Mouse (Mus musculus) mesoderm, embryonic 11.5 days (tissue): ENCODE measurements around the gene Utp14a.
A peak's percentile ranks its signal among the peaks of the same experiment; 100 is the strongest.
"Not testable (repeated sequence)": the region's sequence is repeated elsewhere in the genome, so short reads cannot be mapped to it uniquely, and the experiment has no call there.

Experiments
- DNase-seq: peaks from one replicate; pipeline ENCODE4 v3.0.0-alpha.2; 2012; ENCODE audit warnings: low read depth, low spot score

Gene Utp14a

DNA sequence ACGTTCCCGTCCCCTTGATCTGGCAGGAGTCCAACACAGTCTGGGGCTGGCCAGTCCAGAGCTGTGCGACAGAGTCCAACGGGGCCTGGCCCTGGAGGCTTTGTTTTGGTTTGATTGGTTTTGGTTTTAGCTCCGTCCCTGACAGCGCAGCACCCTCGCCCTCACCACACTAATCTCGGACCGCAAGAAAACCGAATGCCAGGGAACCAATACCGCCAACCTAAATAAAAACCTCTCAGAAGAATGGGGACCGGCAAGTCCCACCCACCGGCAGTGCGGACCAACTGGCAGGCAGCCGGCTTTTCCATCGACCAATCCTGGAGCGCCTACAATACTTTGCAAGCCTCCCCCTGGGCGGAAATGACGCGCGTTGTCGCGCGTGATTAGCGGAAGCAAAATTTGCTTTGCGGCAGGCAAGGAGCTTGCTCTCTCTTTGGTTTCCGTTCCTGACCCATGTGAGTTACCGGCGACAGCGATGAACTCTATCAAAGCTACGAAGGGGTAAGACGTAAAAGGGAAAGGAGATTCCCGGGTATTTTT, at the start of gene Utp14a:
Utp14a (plus strand) TSS at position 395 of the 540 bp plus-strand sequence.
- peak; percentile 96 for DNase-seq

DNA sequence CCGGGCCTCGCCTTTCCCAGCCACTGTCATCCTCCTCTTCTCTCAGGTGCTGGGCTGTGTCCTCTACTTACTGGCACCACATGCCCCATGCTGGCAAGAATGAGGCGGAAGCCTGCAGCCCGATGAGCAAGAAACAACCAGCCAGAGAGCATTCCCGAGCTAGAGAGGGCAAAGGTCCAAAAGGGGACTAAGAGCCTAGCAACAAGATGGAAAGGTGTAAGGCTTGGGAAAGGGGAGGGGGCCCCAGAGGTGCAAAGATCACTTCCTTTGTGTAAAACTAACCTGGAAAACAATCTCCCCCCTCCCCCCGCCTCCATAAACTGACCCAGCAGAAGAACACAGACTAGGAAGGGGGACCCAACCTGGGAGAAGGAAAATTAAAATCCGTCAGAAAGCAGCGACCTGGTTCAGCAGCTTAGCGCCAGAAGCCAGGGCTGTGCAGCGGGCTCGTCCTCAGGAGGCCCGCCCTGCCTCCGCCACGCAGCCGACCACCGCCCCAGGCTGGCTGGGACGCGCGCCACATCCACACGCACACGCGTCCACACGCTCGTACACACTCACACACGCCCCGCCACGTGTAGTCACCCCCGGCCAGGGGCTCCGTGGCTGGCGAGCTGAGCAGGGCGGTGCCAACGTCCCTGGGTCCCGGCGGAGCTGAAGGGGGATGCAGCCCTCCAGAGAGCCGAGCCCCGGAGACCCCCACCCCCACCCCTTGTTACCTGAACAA, 48.7 kb upstream of the Utp14a start:
- no peak for DNase-seq

DNA sequence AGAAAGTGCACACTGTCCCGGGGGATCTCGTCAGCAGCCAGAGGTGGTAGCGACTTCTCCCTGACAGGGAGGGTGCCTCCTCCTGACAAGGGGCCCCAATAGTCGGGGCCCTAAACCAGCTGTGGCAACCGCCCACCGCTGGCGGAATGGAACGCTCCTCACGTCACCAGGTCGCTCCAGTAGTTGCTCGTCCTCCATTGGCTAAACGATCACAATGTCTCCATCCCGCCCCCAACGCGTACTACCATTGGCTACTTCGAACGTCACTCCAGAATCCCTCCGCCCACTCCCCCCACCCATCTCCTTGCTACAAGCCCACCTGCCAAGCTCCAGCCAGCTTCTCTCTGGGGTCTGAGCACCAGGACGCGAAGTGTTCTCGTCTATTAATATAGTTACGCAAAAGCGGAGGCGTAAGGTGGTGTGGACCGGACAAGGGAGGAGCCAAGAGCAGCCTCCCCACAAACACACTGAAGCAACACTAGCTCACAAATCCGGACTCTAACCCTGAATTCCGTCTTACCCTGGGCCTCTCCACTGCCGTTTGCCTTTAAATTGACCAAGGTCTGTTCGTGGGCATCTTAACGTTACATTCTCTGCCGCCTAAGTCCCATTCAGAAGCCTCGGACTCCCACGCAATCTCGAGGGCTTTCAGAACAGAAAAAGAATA, 48.0 kb upstream of the Utp14a start, which contains the start of gene Zdhhc9:
Zdhhc9 (minus strand) TSS at position 360 of the 667 bp plus-strand sequence.
- DNase-seq: peak; percentile 90

DNA sequence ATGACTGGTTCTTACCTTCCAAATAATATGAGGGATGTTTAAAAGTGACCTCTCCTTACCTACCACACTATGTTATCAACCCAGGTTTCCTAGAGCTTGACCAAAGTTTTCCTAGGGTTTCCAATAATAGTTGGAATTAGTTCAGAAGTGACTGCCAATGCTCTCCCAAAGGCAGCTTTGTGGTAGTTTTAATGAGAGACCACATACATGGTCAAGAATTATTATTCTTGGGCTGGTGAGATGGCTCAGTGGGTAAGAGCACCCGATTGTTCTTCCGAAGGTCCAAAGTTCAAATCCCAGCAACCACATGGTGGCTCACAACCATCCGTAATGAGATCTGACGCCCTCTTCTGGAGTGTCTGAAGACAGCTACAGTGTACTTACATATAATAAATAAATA, 46.9 kb upstream of the Utp14a start:
- DNase-seq: not testable (repeated sequence)

DNA sequence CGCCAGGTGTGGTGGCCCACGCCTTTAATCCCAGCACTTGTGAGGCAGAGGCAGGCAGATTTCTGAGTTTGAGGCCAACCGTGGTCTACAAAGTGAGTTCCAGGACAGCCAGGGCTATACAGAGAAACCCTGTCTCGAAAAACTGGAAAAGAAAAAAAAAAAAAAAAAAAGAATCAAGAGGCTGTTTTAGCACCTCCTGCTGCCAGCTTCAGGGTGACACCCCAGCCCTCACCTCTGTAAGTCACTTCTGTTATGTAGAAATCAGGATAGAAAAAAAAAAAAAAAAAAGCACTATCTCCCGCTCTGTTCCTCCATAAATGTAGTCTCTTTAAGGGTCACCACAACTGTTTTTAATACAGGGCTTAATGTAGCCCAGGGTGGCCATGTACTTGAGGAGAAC, 37.2 kb upstream of the Utp14a start:
- no peak for DNase-seq

DNA sequence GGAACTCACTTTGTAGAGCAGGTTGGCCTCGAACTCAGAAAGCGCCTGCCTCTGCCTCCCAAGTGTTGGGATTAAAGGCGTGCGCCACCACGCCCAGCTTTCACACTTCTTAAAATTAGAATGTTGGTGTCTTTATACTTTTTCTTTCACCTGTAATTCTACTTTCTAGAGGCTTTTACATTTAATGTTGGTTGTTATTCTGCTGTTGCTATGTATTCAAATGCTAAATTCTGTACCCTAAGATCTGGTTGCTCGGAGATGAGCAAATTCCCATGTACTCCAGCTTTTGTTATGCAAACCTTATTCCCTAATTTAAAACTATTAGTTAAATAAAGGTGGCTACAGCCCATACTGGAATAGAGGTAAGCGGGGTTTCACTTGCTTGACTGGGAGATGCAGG, 34.0 kb upstream of the Utp14a start:
- DNase-seq: no peak

DNA sequence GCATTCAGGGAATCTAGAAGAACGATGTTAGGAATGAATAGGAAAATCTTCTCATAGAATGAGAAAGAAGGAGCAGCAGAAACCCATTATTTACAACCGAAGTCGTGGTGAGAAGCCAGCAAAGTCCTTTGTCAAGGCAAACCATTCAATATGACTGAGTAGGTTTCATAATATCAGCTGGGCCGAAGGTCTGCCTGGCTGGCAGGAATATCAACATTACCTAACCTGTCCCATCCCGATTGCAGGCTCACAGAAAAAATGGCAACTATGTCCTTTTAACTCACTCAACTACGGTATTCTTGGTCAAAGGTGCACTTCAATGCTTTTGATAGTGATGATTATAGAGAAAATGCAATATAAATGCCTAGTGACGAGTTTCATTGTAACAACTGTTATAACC, 30.4 kb upstream of the Utp14a start:
- DNase-seq: no peak

DNA sequence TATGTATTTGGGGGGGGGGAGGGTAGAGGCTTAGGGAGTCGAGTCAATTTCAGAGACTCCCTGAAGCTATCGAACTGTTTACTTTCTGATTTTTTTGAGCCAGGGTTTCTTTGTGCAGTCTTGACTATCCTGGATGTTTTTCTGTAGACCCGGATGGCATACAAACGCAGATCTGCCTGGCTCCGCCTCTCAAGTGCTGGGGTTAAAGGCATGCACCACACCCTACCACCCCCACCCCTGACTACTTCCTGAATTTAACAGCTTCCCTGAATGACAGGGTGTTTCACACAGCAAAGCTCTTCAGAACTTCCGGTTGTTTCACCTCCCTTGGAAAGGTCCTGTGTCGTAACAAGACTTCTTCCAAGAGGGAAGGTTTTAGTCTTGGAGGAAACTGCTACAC, 22.2 kb upstream of the Utp14a start:
- no peak for DNase-seq

DNA sequence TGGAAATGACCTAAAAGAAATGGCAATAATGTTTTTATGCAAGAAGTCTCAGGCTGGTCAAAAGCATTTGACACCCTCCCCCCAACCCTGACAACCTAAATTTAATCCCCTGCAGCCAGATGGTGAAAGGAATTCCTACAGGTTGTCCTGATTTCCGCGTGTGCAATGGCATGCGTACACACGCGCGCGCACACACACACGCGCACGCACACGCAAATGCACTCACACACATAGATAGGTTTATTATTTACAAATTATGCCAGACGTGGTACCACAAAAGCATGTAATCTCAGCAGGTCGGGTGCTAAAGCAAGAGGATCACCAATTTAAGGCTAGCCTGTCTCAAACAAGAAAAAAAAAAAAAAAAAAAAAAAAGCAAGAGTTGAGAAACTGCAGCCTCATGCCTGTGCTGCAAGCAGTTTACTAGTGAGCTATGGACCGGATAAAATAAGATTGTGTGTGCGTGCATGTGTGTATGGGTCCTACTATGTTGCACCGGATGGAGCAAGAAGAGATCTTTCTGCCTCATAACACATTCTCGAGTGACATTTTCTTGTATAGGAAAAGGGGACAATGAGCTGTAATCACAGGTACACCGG, 733 bp upstream of the Utp14a start:
- peak; percentile 10 for DNase-seq

DNA sequence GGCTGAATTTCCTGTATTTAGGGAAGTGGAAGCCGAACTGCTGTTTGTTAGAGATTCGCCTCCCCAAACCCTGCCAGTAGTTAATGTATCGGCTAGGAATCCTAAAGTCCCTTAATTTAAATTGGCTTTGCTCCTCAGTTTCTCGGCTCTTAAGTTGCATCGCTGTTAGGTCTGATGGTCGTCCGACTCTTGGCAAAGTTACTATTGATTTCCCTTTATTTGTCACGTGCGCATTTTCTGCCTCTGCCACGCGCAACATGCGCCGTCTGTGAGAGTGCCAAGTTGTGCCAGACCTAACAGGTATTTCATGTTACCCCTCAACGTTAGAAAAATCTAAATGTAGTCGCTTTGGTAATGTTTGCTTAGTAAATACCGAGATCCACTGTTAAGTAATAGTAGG, 349 bp downstream of the Utp14a start:
- no peak for DNase-seq

DNA sequence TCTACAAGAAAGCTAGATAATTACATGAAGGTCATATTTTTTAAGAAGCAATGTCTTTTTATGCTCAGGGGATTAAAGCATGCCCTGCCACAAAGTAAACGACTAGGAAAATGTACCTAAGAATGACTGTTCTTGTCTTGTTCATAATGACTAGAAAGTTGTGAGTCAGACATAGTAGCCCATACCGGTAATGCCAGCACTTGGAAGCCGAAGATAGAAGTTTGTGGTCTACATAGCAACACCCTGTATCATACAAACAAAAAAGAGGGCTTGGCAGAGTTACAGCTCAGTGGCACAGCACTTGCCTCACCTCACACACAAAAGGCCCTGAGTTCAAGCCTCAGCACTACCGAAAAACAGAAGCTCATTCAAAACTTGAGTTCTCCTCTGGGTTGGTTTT, 15.0 kb downstream of the Utp14a start:
- DNase-seq: no peak

DNA sequence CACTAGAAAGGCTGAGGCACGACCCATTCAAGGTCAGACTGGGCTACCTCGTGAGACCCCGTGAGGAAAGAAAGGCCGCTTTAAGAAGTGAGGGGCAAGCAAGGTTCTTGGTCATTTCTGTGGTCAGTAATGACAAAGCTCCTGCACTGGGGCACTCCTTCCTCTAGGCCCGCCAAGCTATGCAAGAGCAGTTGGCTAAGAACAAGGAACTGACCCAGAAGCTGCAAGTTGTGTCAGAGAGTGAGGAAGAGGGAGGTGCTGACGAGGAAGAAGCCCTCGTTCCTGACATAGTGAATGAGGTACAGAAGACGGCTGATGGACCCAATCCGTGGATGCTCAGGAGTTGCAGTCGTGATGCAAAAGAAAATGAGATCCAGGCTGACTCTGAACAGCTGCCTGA, 18.0 kb downstream of the Utp14a start:
- DNase-seq: no peak

DNA sequence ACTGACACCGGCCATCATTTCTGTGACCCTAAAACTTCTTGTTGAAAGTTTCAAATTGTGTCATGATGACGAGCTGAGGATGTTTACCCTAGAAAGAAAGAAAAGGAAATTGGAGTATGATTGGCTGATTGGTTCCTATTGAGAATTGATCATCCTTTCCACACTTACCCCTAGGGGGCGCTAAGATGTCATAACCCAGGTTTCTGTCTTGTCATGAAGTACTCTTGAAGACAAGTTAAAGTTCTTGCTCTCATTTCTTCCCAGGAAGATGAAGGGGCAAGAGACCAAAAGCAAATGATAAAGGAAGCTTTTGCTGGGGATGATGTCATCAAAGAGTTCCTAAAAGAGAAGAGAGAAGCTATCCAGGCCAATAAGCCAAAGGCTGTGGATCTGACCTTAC, 21.4 kb downstream of the Utp14a start:
- peak; percentile 48 for DNase-seq

DNA sequence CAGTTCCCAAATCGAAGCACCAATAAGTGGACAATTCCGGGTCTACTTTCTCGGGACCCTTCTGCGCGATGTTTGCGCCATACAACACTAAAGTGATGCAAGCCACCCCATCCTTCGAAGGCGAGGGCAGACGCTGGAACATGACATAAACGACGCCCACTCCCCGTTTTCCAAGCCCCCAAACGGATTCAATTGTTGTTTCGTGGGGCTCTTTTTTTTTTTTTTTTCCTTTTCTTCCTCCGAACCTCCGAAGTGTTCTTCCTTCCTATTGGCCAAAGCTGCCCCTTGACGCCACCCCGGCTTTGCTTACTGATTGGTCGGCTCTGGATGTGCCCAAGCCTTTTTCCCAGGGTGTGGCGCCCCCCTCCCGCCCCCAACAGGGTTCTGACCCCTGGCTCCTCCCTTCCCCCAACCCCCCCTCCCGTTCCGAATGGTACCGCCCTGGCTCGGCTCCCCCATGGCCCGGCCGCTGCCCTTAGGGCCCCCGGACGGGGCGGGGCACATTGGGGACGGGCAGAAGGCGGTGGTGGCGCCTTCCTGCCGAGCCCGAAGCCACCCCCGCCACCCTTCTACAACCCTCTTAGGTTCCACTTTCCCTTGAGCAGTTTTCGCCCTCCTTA, 27.8 kb downstream of the Utp14a start:
- peak; percentile 91 for DNase-seq

DNA sequence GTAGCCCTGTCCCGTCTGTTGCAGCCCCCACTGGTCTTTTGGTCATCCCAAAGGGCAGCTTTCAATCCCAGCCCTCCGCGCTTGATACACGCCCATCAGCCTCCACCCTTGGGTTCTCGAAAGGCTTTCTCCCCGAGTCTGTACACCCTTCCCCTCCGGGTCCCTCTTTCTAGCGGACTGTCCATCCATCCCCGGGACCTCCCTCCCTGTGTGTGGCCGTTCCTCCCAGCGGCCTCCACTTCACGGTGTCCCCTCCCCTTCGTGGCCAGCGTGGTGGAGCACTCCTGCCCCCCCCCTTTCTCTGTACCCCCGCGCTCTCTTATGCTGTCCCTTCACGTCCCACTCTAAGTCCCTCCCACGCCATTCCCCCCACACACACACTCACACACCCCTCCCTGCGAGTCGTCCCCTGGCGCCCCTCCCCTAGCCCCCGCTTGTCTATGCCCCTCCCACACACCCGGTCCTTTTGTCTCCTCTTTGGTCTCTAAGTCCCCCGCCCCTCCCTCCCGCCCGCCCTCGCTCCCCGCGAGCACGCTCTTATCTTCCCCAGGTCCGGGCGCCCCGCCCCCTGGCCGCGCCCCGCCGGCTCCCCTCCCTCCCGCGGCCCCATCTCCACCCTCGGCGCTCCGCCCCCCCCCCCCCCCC, 28.5 kb downstream of the Utp14a start:
- DNase-seq: peak; percentile 88

DNA sequence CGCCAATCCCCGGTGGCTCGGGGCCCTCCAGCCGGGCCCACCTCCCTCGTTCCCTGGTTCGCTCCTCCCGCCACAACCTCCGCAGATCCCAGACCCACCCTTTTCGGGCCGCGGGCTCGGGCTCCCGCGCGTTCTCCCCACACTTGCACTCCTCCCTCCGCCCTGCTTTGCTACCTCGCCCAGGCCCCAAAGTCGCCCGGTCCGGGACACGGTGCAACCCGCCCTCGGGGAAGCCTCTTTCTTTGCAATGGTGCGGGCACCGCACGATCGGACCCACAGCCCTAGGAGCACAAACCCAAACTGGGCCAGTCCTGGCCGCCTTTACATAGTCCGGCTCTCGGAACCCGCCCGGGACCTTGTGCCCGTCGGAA, 29.0 kb downstream of the Utp14a start:
- no peak for DNase-seq

DNA sequence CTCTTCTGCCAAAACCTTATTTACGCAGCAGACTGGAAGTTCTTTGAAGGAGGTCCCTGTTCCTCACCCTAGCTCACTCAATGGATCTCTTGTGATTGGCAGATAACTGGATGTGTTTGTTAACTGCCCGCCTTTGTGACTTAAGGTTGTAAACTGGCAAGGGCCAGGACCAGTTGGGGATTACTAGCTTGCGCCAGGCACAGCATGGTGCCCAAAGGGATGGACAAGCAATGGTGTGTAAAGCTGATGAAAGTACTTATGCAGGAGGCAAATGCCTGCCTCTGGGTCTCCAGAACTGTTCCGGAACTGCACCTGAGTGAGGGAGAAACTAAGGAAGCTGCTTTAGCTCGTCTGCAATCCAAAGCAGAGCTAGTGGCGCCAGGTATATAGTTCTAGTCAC, 29.8 kb downstream of the Utp14a start:
- no peak for DNase-seq

DNA sequence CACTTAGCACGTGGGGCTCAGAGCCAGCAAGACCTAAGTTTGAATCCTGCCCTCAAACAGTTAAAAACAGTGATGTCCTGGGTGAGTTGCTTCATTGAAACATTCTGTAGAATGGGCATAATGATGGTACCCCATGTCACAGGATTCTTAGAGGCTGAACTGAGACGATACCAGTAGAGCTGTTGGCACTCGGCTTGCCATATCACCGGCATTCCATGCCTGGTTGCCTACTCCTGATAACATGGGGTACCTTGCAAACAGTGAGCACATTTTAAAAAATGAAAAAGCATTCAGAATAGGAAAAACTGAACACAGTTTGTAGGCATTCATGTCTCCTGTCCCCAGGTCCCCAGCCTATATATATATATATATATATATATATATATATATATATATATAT, 31.3 kb downstream of the Utp14a start:
- no peak for DNase-seq

DNA sequence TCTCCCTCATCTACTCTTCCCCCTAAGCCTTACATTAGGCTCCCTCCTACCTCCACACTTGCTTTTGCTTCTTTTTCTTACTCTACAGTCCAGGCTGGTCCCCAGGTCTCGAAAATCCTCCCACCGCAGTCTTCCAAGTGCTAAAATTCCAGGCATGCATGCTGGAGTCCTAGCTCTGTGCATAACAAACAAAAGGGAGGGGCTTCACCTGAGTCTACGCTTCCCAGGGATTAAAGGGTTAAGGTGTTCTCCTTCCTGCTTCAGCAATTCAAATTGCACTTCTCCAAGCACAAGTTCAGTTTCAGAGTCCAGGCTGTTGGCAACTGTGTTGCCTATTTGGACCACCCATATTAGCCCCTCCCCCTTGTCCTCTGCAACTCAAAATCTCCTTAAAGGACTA, 34.8 kb downstream of the Utp14a start:
- DNase-seq: no peak

DNA sequence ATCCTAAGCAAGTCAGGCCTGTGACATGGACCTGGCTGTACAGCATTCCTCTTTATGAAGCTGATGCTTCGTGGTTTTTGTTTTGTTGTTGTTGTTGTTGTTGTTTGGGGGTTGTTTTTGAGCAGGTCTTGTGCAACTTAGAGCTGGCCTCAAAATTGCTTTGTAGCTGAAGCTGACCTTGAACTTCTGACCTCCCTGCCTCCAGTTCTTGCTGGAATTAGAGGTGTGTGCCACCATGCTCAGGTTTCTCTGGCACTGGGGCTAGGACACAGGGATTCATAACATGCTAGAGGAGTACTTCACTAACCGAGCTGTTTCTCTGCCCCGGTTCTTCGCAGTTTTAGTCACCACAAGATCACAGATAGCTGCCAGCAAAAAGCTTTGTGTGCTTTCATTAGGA, 48.7 kb downstream of the Utp14a start:
- DNase-seq: no peak

DNA sequence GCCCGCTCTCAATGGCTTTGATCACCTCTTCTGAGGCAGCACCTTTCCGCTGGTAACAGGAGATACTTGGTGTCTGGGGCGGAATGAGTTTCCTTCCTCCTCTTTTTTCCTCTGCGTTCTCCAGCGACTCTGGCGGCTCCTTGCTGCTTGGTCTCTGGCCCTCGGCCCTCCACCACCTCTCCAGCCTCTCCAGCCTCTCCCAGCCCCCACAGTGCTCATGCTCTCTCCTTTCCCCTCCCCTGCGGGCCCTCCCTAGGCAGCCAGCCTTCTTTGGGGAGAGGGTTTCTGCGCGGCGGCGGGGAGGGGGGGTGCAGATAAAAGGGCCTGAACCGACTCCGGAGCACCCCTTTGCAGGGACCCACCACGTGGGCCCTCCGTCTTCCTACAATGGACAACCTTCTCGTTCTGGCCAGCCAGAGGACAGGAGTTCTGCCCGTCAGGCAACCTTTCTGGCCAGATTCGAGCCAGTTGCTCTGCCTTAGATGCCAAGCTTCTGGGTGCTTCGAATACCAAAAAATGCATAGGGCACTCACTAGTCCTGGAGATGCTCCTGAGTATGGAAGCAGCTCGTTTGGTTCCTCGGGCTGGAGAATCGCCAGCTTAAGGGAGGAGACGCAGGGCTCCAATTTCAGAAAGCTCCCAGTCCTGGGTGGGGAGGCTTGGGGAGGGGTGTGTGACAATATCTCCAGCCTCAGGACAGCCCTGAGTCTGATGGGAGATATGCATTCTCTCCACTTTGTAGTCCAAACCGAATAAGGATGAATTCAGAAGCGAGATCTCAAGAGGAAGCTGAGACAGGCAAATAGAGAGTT, 54.2 kb downstream of the Utp14a start:
- DNase-seq: no peak
